Mouse (Mus musculus) lung, postnatal 25 days (tissue): ENCODE results near the gene E330034G19Rik.
A peak's percentile ranks its signal among the peaks of the same experiment; 100 is the strongest.

Experiments used
- DNase-seq: peaks from one replicate; pipeline ENCODE4 v3.0.0; 2022; ENCODE audit warnings: low spot score

The E330034G19Rik gene

GRCm38 (mm10) chr14:24358295-24358951 is 65.4 kb downstream of the E330034G19Rik start:
- peak; percentile 8 for DNase-seq
